Mouse (Mus musculus) lung, postnatal 25 days (tissue): ENCODE data around the gene Vmn2r17.

Experiments
- DNase-seq: peaks from one replicate; pipeline ENCODE4 v3.0.0; 2022; ENCODE audit warnings: low spot score

The Vmn2r17 gene

DNA sequence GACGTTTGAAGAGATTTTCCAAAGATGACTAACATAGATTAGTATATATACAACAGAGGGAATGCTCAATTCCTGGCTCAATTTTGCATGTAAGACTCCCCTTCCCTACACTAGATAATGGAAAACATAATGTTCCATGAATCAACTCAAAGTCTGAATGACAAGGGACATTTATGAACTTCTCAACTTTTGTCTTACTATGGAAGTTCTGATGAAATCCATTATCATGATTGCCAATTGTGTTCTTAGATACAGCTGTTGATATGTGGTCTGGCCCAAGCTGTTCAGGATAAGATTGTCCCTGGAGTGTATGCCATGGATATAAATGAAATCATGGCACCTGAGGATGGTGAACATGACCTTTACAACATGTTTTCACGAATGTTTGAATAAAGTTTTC is at the start of gene Vmn2r17:
Gene Vmn2r17, plus strand, starts transcription at position 301 of the 400 bp plus-strand sequence.
- DNase-seq: no peak

DNA sequence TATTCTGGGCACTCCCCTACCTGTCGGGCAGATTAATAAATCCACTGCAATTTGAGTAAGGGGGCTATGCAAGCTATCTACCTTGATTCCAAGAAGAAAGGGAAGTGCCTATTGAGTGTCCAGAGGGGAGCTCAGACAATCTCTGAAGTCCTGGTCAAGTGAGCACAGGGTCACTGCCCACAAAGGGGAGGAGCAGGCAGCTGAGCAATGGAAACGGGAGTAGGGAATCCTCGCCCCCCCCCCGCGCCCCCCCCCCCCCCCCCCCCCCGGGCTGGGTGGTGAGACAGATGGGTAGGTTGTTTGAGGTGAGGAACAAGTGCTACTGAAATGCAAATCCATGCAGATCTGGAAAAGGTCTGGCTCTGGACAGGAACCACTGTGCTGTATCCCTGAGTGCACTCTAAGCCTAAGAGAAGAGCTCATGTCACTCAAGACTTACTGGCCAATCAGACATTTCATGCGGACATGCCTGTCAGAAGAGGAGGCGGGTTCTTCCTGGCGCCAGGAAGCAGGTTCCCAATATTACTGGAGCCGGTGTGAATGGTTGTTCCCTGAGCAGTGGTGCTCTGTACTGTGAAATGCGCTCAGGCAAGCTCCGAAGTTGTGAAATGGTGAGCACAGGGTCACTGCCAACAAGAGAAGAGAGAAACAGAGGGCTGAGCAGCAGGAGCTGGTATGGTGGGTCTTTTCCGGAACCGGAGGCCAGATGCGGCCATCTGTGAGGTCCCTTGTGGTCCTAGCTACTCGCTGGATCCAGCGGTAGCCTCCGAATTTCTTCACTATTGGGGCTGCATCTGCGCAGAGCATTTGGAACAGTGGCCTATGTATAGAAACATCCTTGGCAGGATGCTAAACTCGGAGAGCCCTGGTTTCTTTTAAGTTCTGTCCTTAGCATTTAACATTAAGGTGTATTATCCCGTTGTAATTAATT is 47.4 kb downstream of the Vmn2r17 start:
- peak; percentile 20 for DNase-seq

DNA sequence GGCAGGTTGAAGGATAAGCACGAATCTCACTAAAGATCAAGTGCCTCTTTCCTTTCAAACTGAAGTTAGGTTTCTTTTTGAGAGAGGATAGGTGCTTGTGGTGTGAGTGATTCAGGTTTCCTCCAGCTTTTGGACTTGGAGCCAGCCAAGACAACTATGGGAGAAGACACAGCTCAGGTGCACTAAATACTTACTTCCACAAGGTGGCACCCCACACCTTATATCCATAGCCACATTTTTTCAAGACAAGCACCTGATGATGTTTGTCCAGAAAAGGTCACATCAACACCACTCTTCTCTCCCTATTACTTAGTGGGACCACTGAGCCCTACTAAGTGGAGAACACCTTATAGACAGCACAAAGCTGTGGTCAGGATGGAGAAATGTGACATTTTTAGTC is 87.2 kb downstream of the Vmn2r17 start:
- no peak for DNase-seq
